Mouse (Mus musculus) mesoderm, embryonic 11.5 days (tissue): Measurements from ENCODE around the gene Mmgt2.
"Not testable (repeated sequence)": the region's sequence is repeated elsewhere in the genome, so short reads cannot be mapped to it uniquely, and the experiment has no call there.

Experiments used
- DNase-seq: peaks from one replicate; pipeline ENCODE4 v3.0.0-alpha.2; 2012; ENCODE audit warnings: low read depth, low spot score

Mmgt2 gene

DNA sequence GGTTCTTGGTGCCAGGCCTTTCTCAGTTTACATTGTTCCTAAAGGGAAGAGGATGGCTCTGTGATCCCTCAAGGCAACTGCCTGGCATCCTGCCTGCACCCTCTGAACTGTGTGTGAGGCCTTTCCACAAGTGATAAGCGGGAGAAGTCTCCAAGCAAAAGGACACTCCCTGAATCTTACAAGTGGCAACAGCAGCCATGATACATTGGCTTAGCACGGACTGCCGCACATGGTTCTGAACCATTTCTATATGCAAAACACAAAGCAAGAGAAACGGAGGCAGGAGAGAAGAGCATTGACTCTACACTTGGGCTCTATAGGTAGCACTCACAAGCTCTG, 3.2 kb upstream of the Mmgt2 start:
- DNase-seq: no peak

DNA sequence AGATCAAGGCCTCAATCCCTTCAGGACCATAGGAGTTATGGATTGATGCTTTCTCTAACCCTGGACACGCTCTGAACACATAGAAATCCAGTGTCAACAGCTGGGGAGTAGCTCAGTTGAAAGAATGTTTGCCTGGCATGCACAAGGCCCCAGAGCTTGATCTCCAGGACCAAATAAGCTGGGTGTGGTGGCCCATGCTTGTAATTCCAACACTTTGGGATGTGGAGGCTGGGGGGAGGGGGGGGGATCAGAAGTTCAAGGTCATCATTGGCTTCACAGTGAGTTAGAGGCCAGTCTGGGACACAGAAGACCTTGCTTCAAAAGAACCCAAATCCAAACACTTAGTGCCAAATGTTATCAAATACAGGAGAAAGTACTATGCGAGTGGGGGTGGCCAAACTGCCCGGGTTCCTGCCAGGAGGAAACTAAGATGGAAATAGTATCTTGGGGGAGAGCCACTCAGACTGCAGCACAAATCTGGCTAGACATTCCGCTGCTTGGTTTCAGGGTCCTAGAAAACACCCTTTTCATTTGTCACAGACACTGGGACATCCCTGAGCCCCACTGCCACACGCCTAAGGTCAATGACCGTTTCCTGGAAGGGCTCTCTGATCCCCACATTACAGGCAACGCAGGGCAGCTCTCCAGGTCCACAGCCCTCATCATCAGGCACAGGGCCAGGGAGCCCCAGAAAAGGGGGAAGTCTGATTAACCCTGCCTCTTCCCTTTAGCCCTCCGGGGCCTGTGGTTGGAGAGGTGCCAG, 2.6 kb upstream of the Mmgt2 start:
- DNase-seq: no peak

DNA sequence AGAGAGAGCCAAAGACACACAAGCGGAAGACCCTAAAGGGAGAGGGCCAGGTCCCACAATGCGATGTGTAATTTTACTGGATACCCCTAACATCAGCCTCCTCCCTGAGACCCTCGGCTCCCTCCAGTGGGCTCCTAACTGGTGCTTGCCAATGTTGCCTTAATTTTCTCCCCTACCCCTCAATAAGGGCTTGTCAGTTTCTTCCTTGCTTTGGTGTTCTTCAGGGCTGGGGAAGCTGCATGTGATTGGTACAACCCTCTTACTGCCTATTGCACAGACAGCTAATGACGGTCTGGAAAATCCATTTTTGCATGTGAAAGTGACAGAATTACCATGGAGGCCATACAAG, 2.0 kb upstream of the Mmgt2 start:
- DNase-seq: no peak

DNA sequence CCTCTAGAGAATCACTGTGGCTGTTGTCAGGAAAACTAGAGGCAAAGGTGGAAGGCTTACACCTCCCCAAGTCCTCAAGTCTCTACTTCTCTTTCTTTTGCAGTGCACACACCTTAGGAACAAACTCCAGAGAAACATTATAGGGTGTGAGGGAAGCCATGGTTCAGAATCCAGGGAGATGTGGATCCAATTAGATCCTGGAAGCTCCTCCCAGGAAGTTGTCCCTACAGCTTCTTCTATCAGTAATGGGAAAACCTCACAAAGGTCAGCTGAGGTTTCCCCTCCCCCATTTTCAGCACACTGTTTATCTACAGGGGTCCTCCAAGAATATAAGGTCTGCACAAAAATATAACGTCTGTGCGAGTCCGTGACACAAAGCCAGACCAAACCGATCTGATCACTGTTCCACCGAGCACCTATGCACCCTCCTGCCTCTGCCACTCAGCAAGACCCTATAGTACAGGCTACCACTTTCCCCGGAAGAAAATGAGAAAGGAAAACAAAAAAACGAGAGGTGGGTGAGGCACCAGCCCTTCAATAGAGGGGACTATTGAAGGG, 1.4 kb upstream of the Mmgt2 start:
- no peak for DNase-seq

DNA sequence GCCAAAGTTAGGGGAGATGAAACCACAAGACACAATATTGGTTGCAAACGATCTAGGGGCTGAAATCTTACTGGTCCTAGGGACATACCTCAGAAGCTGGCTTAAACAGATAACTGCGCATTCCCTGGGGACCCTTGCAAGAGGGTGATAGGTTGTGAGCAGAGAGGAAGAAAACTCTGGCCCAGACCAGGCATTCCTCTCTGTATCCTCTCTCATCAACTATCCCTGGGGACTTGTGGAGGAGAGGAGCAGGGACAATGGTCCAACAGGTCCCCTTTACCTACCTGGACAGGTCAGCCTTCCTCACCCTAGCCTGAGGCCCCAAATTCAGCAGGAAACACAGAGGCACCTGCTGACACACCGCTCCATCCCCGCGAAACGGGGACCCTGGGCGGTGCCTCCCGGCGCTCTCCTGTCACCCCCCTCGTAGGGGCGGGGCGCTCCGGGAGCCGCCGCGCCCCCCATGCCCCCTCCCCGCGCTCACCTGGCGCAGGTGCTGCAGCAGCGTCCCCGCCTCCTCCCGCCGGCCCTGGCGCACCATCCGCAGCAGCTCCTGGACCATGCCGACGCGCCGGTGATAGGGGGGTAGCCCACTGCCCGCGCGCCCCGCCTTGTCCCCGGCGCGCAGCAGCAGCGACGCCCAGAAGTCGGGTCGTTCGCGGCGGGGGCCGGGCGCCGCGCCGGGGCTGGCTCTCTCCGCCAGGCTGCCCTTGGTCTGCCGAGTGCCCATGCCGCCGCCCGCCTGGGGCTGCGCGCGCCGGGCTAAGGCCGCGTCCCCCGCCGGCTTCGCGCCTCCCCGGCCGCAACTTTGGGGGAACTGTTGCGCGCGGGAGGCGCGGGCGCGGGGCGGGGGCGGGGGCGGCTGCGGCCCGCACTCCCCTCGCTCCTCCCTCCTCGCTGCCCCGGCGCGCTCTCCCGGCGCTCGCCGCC, 538 bp upstream of the Mmgt2 start, which contains the start of gene Lrrc75a:
Gene Lrrc75a (minus strand): TSS at position 863 of the 930 bp plus-strand sequence.
- peak; percentile 56 for DNase-seq

DNA sequence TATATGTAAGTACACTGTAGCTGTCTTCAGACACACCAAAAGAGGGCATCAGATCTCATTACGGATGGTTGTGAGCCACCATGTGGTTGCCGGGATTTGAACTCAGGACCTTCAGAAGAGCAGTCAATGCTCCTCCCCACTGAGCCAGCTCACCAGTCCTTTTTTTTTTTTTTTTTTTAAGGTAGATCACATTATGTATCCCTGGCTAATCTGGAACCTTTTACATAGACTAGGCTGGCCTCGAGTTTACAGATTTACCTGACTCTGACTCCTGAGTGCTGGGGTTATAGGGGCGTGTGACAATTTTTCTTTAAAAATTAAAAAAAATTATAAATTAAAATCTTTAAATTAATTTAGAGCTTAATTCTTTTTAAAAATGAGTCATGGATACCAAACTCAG, 1.3 kb downstream of the Mmgt2 start:
- not testable (repeated sequence) for DNase-seq

DNA sequence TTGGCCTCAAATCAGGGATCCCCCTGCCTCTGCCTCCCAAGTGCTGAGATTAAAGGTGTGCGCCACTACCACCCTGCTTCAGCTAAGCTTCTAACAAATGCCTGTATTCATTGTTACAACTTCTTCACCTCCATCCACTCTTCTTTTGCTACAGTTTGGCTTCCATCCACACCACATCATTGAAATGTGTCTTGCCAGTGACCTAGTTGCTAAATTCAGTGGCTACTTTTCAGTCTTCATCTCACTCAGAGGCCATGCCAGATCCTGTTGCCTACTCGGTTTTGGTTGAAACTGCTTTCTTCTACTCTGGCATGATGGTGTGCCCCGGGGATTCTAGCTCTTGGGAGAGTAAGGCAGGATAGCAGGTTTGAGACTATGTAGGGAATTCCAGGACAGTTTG, 3.1 kb downstream of the Mmgt2 start:
- DNase-seq: no peak

DNA sequence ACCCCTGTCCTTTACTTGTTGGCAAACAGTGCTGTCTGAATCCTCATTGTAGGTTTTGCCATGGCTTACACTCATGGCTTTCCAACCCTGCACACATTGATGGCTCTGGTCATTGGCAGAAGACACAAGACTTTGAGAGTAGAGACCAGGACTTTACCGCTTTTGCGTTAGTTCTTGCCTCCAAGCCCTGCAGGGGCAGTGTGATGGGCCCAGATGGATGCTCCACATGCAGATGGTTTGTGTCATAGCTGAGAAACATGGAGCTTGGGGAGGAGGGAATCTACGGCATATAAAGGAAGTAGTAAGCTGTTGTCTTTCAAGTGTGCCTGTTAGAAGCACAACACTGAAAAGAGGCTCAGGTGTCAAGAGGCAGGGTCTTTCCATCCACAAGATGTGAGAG, 3.6 kb downstream of the Mmgt2 start:
- DNase-seq: no peak

DNA sequence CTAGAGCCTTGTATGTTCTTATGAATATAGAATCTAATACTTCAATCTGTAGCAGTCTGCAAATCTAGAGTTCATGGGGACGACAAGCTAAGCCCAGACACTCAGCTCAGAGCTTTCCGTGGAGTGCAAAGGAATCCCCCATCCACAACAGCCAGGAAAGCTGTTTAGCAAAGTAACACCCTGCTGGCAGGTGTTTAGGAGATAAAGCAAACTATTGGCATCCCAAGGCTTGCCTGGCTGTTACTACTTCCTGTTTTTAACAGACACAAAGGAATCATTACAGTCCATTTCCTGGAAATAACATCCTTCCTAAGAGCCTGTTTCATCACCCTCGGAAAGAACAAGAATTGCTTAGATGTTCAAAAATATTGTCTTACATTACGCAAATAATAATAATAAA, 12.4 kb downstream of the Mmgt2 start:
- no peak for DNase-seq

DNA sequence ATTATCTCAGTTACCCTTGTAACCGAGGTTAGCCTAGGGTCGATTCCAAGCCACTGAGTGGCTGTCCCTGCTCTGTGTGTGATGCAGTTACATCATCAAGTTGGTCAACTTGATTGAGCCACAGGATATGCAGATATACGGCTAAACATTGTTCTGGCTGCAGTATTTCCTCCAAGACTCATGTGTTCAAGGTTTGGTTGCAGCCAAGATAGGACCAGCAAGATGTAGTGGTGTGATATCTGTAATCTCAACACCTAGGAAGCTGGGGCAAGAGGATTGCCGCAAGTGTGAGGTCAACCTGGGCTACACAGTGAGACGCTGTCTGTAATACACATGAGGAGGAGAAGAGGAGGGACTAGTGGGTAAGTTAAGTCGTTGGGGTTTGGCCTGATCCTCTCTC, 15.8 kb downstream of the Mmgt2 start:
- no peak for DNase-seq

DNA sequence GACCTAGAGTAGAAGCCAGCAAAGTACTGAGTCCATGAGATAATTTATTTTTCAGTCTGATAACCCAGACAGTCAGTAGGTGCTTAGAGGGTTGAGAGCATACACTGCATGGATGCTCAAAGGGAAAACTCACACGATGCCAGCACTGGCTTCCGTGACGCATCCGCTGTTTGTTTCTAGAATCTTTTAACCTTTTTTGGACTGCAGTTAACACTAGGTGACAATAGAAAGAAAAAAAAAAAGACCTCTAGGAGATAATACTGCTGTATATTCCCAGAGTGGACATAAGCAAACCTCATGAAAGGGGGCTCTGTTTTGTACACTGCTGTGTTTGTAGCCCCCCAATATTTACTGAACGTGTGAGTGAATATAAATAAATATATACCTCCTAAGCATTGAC, 20.5 kb downstream of the Mmgt2 start:
- no peak for DNase-seq

DNA sequence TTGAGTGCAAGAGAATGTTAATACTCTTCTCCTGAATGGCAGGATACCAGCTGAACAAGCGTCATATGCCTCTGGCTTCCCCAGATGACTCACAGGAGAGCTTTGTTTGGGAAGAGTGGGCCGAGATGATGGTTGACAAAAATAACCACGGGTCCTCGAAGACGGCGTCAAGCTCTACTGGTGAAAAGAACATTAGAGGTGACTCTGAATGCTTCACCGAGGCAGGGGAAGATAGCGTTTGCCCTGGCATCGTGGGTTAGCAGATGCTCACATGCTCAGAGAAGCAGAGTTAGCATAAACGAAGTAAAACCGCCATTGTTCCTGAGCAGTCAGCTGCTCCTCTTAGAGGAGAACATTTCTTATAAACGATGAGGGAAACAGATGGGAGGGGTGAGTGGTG, 21.0 kb downstream of the Mmgt2 start:
- no peak for DNase-seq

DNA sequence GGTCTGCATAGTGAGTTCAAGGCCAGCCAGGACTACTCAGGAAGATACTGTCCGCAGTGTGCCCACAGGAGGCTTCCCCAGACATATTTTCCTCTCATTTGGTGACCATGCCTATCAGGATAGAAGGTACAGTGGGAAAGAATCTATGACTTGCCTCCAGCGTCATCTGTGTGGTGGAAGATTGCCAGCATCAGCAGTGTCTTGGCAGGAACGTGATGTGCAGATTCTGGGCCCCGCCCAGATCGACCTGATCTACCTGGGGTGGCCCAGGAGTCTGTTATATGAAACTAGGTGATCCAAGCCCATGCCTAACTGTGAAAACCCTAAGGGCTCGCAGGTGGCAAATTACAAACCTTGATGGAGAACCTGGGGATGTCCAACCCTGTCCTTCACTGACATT, 21.5 kb downstream of the Mmgt2 start:
- no peak for DNase-seq

DNA sequence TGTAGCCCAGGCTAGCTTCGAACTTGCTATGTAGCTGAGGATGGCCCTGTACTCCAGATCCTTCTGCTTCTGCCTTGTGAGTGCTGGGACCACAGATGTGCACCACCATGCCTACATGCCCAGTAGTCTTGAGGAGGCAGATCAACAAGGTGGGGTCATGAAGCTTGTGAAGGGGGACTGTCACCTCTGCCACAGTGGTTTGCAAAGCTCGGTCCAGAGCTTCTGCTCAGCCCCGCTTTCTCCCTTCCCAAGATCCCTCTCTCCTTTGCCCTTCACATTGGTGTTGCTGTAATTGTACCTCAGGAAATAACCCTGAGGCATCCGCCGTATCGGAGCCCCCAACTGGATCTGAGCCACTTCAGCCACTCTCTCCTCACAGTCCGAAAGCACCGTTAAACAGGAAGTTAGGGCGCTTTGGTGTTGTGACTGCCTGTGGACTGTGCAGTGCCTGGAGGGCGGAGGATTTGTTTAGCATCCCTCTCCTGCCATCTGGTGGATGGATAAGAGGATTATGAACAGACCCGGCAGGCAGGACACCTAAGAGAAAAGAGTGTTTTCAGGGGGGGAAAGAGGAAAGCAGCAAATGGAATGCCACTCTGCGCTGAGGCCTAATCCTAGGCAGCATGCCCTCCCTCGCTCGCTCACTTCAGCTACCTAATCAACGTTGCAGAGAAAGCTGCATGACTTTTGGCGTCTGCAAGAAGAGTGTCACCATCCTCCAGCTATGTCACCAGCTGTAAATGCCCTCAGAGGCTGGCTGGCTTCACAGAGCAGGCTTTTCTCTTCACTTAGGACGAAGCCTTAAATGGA, 27.2 kb downstream of the Mmgt2 start:
- peak; percentile 89 for DNase-seq

DNA sequence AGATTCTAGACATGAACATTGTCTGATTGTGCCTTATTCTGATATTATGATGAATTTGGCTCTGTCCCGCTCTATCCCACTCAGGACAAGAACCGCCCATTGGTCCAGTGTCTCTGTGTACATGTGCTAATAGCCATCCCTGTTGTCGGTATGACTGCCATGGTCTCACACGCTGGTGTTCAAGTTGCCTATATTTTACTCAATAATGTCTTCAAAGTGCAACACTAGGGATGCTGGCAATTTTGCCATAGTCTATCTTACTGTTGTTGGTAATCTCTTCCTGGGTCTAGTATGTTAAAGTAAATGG, 27.8 kb downstream of the Mmgt2 start:
- no peak for DNase-seq

DNA sequence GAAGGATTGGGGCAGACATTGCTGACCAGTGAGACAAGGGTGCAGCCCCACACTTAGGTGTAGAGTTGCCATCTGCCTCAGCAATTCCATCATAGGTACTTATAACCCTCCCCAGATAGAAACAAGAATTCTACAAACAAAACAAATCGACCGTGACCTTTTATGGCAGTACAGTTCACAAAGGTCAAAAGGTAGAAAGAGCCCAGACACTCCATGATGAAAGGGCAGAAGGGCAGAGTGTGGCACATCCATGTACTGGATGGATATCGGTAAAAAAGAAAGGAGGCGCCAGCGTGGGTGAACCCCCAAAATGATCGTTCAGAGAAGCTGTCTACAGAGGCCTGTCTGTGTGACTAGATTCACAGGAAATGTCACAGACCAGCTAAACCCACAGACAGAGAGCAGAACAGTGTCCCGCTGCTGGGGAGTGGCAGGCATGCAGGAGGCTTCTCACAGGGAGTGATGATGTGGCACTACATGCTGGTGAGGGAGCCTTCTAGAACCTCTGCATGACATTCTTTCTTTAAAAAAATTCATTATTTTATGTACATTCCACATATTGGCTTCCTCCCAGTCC, 30.4 kb downstream of the Mmgt2 start:
- DNase-seq: no peak

DNA sequence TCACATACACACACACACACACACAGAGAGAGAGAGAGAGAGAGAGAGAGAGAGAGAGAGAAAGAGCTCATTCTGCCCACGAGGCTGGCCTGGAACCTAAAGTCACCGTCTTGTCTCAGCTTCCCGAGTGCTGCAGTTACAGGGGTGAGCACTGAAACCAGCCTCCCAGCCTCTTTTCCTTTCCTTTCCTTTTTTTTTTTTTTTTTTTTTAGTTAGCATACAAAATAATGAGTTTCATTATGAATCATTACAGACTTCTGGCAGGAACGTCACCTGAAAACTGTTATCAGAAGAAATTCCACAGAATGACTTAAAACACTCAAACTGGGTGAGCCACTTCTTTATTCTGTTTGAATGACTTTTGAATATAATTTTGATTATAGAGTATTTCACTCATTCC, 31.5 kb downstream of the Mmgt2 start:
- DNase-seq: no peak

DNA sequence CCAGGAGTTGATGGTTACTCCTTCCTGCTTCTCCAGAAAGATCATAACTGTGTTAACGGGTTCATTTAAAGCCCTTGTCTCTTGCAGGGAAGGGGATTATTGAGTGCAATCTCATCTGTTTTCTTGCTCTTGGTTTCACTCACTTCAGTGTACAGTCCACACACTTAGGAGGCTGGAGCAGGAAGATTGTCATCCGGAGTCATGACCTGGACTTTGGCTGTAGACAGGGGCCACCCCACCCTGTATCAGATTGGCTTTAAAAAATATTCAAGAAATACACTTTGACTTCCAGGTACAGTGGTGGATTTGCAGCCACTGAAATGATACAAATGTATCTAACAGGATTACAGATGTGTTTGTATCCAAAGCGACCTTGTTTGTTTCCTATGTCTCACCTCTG, 43.1 kb downstream of the Mmgt2 start:
- no peak for DNase-seq

DNA sequence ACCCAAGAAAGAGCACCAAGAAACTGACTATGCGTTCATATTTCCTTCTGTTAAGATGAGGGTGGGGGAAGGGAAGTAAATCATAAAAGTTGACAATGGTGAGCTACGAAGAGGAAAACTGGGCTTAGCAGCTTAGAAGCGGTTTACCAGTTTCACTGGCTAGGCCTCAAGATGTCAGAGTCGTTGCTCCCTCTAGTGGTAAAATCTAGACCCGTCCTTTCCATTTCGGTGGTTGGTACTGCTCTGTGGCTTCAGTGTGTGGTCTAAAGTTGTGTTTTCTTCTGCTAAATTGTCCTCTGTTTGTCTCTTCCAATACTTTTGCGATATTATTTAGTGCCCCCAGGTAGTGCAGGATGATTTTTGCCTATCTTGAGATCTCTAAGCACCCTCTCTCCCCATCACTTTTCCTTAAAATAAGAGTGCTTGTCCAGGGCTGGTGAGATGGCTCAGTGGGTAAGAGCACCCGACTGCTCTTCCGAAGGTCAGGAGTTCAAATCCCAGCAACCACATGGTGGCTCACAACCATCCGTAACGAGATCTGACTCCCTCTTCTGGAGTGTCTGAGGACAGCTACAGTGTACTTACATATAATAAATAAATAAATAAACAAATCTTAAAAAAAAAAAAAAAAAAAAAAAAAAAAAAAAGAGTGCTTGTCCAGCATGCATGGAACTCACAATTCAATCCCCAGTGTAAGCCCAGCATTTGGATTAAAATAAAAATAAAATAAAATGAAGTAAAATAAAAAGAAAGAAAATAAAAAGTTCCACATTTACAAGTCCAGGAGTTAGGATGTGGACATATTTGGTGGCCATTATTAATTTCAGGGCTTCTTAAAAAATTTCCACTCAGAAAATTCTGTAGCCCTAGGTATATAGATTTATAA, 45.1 kb downstream of the Mmgt2 start:
- peak; percentile 82 for DNase-seq

DNA sequence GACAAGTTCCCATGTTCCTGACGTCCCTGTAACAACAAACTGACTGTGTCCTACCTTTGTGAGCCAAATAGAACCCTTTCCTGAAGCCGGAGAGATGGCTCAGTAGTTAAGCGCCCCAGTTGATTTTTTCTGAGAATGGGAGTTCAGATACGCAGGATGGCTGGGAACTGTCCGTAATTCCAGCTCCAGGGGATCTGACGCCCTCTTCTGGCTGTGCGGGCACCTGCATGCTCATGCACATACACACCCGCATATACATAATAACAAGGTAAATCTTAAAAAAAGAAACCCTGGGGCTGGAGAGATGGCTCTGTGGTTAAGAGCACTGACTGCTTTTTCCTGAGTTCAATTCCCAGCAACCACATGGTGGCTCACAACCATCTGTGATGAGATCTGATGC, 46.7 kb downstream of the Mmgt2 start:
- no peak for DNase-seq

DNA sequence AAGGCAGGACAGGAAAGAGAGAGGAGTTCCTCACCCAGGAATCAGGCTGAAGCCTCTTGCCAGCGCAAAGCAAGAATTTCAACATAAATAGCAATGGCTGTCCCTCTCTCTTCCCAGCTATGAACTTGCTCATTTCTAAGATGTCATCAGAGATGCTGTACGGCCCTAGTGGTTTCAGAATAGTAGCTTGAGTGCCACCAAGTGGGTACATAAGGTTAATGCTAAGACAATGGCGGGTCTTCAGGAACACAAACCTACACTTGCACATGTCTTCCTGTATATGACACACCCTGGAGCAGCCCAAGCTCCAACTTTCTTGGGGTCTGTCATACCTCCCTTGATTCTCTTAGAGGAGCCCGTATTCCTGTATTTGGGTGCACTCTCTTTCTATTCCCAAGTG, 51.3 kb downstream of the Mmgt2 start:
- no peak for DNase-seq
